Mouse (Mus musculus): ENCODE measurements around the gene Tpst1.

Tpst1 gene

GRCm38 (mm10) chr5:130184193-130184856 lies 111.2 kb downstream of the Tpst1 start:
- DNase-seq (ENCODE audit: low read depth, low spot score) = no peak

DNA sequence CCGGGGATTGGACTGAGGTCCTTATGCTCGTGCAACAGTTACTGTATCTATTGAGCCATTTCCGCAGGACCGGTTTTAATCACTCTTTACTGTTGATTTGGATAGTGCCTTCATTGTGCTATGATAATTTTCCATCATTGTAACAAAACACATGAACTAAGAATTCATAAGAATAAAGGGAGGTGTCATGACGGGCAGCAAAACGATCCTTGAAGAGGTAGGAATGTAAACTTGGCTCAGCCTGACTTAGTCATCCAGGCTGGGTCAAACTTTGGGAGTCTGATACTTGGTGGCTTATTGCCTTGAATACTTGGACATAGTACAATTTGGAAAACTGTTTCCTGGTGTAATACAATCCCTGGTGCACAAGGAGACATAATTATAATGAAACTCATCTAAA lies 112.2 kb downstream of the Tpst1 start:
- no peak for DNase-seq (ENCODE audit: low read depth, low spot score)

All from brain, adult 2 months (tissue).